Mouse (Mus musculus): ENCODE results near the gene Tyrobp. TPM values are rescaled to one million over a fixed set of nuclear protein-coding genes. Genes with fewer than 3 reads are reported as not detected.
A peak's percentile ranks its signal among the peaks of the same experiment; 100 is the strongest.

The Tyrobp gene
- polyA plus RNA-seq, 1 experiment from 2014 or later = 11.7 TPM

GRCm38 (mm10) chr7:30453766-30454165 is 40.2 kb downstream of the Tyrobp start:
- peaks cover 82% of the 10 kb centered on the region for H3K27me3 ChIP-seq
- no peak overlapping the region for H3K27ac ChIP-seq
- H3K4me2 ChIP-seq = peak overlapping the region; percentile 24
- no peak for ATAC-seq (ENCODE audit: low FRiP score)
- H3K4me3 ChIP-seq (replicated peaks) = peak overlapping the region; percentile 11
- H3K36me3 ChIP-seq (replicated peaks) = no peaks in the 10 kb centered on the region
- under 1% methylated on average over 25 of the region's 25 CpGs for WGBS
- H3K9me3 ChIP-seq = no peaks in the 10 kb centered on the region
- no peak overlapping the region for H3K9ac ChIP-seq
- peaks cover 38% of the 10 kb centered on the region for H3K4me1 ChIP-seq

GRCm38 (mm10) chr7:30454259-30454658 is 40.7 kb downstream of the Tyrobp start:
- Histone ChIP-seq H3K4me3 (replicated peaks) (peak overlapping the region; percentile 11; the same call in 1 of the 2 replicates), H3K27ac (no peak overlapping the region), H3K9me3 (no peaks in the 10 kb centered on the region), H3K27me3 (peaks cover 87% of the 10 kb centered on the region), H3K36me3 (replicated peaks) (no peaks in the 10 kb centered on the region), H3K9ac (no peak overlapping the region), H3K4me2 (no peak overlapping the region; the same call in 1 of the 2 replicates), H3K4me1 (peaks cover 39% of the 10 kb centered on the region)
- WGBS = 6% methylated on average over 6 of the region's 6 CpGs
- no peak for ATAC-seq (ENCODE audit: low FRiP score)

- peak overlapping the region; percentile 26 for H3K4me3 ChIP-seq (replicated peaks)
- peaks cover 98% of the 10 kb centered on the region for H3K27me3 ChIP-seq
- no peak overlapping the region for H3K9ac ChIP-seq
- peaks cover 39% of the 10 kb centered on the region for H3K4me1 ChIP-seq
- no peak overlapping the region for H3K27ac ChIP-seq
- no peaks in the 10 kb centered on the region for H3K36me3 ChIP-seq (replicated peaks)
- 0% methylated on average over 9 of the region's 9 CpGs for WGBS
- peak overlapping the region; percentile 52 for H3K4me2 ChIP-seq
- H3K9me3 ChIP-seq = no peaks in the 10 kb centered on the region
- no peak for ATAC-seq (ENCODE audit: low FRiP score)
Observed at GRCm38 (mm10) chr7:30456487-30456886, 42.9 kb downstream of the Tyrobp start.

GRCm38 (mm10) chr7:30456911-30457628 is 43.5 kb downstream of the Tyrobp start:
- no peaks in the 10 kb centered on the region for H3K36me3 ChIP-seq (replicated peaks)
- peaks cover 98% of the 10 kb centered on the region for H3K27me3 ChIP-seq
- peaks cover 39% of the 10 kb centered on the region for H3K4me1 ChIP-seq
- no peaks in the 10 kb centered on the region for H3K9me3 ChIP-seq
- 0% methylated on average over 31 of the region's 31 CpGs for WGBS
- H3K4me2 ChIP-seq = peak overlapping the region; percentile 52
- H3K27ac ChIP-seq = no peak overlapping the region
- H3K4me3 ChIP-seq (replicated peaks) = peak overlapping the region; percentile 26
- peak overlapping the region; percentile 40 for H3K9ac ChIP-seq
- ATAC-seq (ENCODE audit: low FRiP score) = peak; percentile 24; the same call in 1 of the 2 replicates

GRCm38 (mm10) chr7:30457629-30458330 is 44.2 kb downstream of the Tyrobp start, which contains the start of the genes Kirrel2 and Nphs1:
TSS of gene Kirrel2 (minus strand) at chr7:30457690.
TSS of gene Nphs1 (plus strand) at chr7:30458315.
- peak; percentile 87 for ATAC-seq (ENCODE audit: low FRiP score)
- Histone ChIP-seq H3K4me1 (peaks cover 39% of the 10 kb centered on the region), H3K27ac (no peak within 1 kb of the TSS), H3K27me3 (peaks cover 99% of the 10 kb centered on the region), H3K4me2 (peak within 1 kb of the TSS; percentile 52), H3K9me3 (no peaks in the 10 kb centered on the region), H3K9ac (peak within 1 kb of the TSS; percentile 40), H3K4me3 (replicated peaks) (peak within 1 kb of the TSS; percentile 26), H3K36me3 (replicated peaks) (no peaks in the 10 kb centered on the region)
- WGBS = under 1% methylated on average over 15 of the region's 16 CpGs

GRCm38 (mm10) chr7:30459484-30459883 is 45.9 kb downstream of the Tyrobp start:
- H3K4me1 ChIP-seq = peaks cover 27% of the 10 kb centered on the region
- no peak for ATAC-seq (ENCODE audit: low FRiP score)
- no peak overlapping the region for H3K4me2 ChIP-seq
- peaks cover 99% of the 10 kb centered on the region for H3K27me3 ChIP-seq
- H3K9me3 ChIP-seq = no peaks in the 10 kb centered on the region
- H3K4me3 ChIP-seq (replicated peaks) = no peak overlapping the region
- no peaks in the 10 kb centered on the region for H3K36me3 ChIP-seq (replicated peaks)
- no peak overlapping the region for H3K9ac ChIP-seq
- H3K27ac ChIP-seq = no peak overlapping the region
- 28% methylated on average over 6 of the region's 6 CpGs for WGBS

GRCm38 (mm10) chr7:30463568-30463967 is 50.0 kb downstream of the Tyrobp start:
- Histone ChIP-seq H3K4me1 (peaks cover 3% of the 10 kb centered on the region; the same call in 1 of the 2 replicates), H3K9ac (no peak overlapping the region), H3K27me3 (peaks cover 100% of the 10 kb centered on the region), H3K4me3 (replicated peaks) (no peak overlapping the region), H3K9me3 (no peaks in the 10 kb centered on the region), H3K27ac (no peak overlapping the region), H3K4me2 (no peak overlapping the region), H3K36me3 (replicated peaks) (no peaks in the 10 kb centered on the region)
- ATAC-seq (ENCODE audit: low FRiP score) = no peak
- 23% methylated on average over 7 of the region's 7 CpGs for WGBS

GRCm38 (mm10) chr7:30463996-30464395 is 50.4 kb downstream of the Tyrobp start:
- H3K4me1 ChIP-seq = no peaks in the 10 kb centered on the region

GRCm38 (mm10) chr7:30464816-30465300 is 51.3 kb downstream of the Tyrobp start:
- 13% methylated on average over 6 of the region's 6 CpGs for WGBS
- Histone ChIP-seq H3K9me3 (no peaks in the 10 kb centered on the region), H3K4me3 (replicated peaks) (no peak overlapping the region), H3K4me2 (no peak overlapping the region), H3K9ac (no peak overlapping the region), H3K27ac (no peak overlapping the region), H3K4me1 (no peaks in the 10 kb centered on the region), H3K36me3 (replicated peaks) (no peaks in the 10 kb centered on the region), H3K27me3 (peaks cover 88% of the 10 kb centered on the region)
- ATAC-seq (ENCODE audit: low FRiP score) = no peak

More at GRCm38 (mm10) chr7:30463996-30464395, 50.4 kb downstream of the Tyrobp start:
- H3K27me3 ChIP-seq = peaks cover 97% of the 10 kb centered on the region
- no peak for ATAC-seq (ENCODE audit: low FRiP score)
- no peak overlapping the region for H3K4me3 ChIP-seq (replicated peaks)
- no peaks in the 10 kb centered on the region for H3K9me3 ChIP-seq
- 10% methylated on average over 4 of the region's 4 CpGs for WGBS
- no peak overlapping the region for H3K9ac ChIP-seq
- no peaks in the 10 kb centered on the region for H3K36me3 ChIP-seq (replicated peaks)
- no peak overlapping the region for H3K27ac ChIP-seq
- no peak overlapping the region for H3K4me2 ChIP-seq

Other genes starting within 250 kb of the Tyrobp start
- 23.6 and 25.8 TPM in 2 replicates for gene Zfp146, start 244.0 kb upstream of the Tyrobp start, polyA plus RNA-seq (2016; fragmentation: Nextera tagmentation; extraction: Ambion mirVana)
- gene Cox7a1, start 229.6 kb upstream of the Tyrobp start, polyA plus RNA-seq (2016; fragmentation: Nextera tagmentation; extraction: Ambion mirVana) = 3.0 and 3.7 TPM in 2 replicates
- gene Capns1, start 214.9 kb upstream of the Tyrobp start, polyA plus RNA-seq (2016; fragmentation: Nextera tagmentation; extraction: Ambion mirVana) = 44.5 and 51.3 TPM in 2 replicates
- 164 TPM in 2 replicates for gene Polr2i, start 181.8 kb upstream of the Tyrobp start, polyA plus RNA-seq (2016; fragmentation: Nextera tagmentation; extraction: Ambion mirVana)
- 245 and 256 TPM in 2 replicates for gene Tbcb, start 181.5 kb upstream of the Tyrobp start, polyA plus RNA-seq (2016; fragmentation: Nextera tagmentation; extraction: Ambion mirVana)
- gene Ovol3, start 178.0 kb upstream of the Tyrobp start, polyA plus RNA-seq (2016; fragmentation: Nextera tagmentation; extraction: Ambion mirVana) = 0.28 TPM in 1 of 2 replicates, not detected in the other
- 0.51 and 0.68 TPM in 2 replicates for gene Thap8, start 133.7 kb upstream of the Tyrobp start, polyA plus RNA-seq (2016; fragmentation: Nextera tagmentation; extraction: Ambion mirVana)
- 17.2 and 18.6 TPM in 2 replicates for gene Wdr62, start 133.3 kb upstream of the Tyrobp start, polyA plus RNA-seq (2016; fragmentation: Nextera tagmentation; extraction: Ambion mirVana)
- gene Clip3, start 122.0 kb upstream of the Tyrobp start, polyA plus RNA-seq (2016; fragmentation: Nextera tagmentation; extraction: Ambion mirVana) = 77.2 and 87.9 TPM in 2 replicates
- gene Alkbh6, start 105.0 kb upstream of the Tyrobp start, polyA plus RNA-seq (2016; fragmentation: Nextera tagmentation; extraction: Ambion mirVana) = 73.2 and 79.0 TPM in 2 replicates
- 21.8 and 23.5 TPM in 2 replicates for gene Syne4, start 99.0 kb upstream of the Tyrobp start, polyA plus RNA-seq (2016; fragmentation: Nextera tagmentation; extraction: Ambion mirVana)
- 2.0 TPM in 1 of 2 replicates, not detected in the other for gene E130208F15Rik, start 92.0 kb upstream of the Tyrobp start, polyA plus RNA-seq (2016; fragmentation: Nextera tagmentation; extraction: Ambion mirVana)
- 22.0 and 23.8 TPM in 2 replicates for gene Sdhaf1, start 89.9 kb upstream of the Tyrobp start, polyA plus RNA-seq (2016; fragmentation: Nextera tagmentation; extraction: Ambion mirVana)
- gene Lrfn3, start 51.0 kb upstream of the Tyrobp start, polyA plus RNA-seq (2016; fragmentation: Nextera tagmentation; extraction: Ambion mirVana) = 7.3 and 8.1 TPM in 2 replicates
- gene Hcst, start 6.1 kb downstream of the Tyrobp start, polyA plus RNA-seq (2016; fragmentation: Nextera tagmentation; extraction: Ambion mirVana) = not detected in 2 replicates
- gene Nfkbid, start 8.0 kb downstream of the Tyrobp start, polyA plus RNA-seq (2016; fragmentation: Nextera tagmentation; extraction: Ambion mirVana) = 0.97 and 1.4 TPM in 2 replicates
- gene Aplp1, start 31.8 kb downstream of the Tyrobp start, polyA plus RNA-seq (2016; fragmentation: Nextera tagmentation; extraction: Ambion mirVana) = 214 and 237 TPM in 2 replicates
- 1.1 and 1.6 TPM in 2 replicates for gene Kirrel2, start 43.9 kb downstream of the Tyrobp start, polyA plus RNA-seq (2016; fragmentation: Nextera tagmentation; extraction: Ambion mirVana)
- 0.09 and 0.35 TPM in 2 replicates for gene Nphs1, start 44.6 kb downstream of the Tyrobp start, polyA plus RNA-seq (2016; fragmentation: Nextera tagmentation; extraction: Ambion mirVana)
- gene Prodh2, start 79.9 kb downstream of the Tyrobp start, polyA plus RNA-seq (2016; fragmentation: Nextera tagmentation; extraction: Ambion mirVana) = not detected in 2 replicates
- 89.4 and 98.9 TPM in 2 replicates for gene Arhgap33, start 121.3 kb downstream of the Tyrobp start, polyA plus RNA-seq (2016; fragmentation: Nextera tagmentation; extraction: Ambion mirVana)
- gene Hspb6, start 138.4 kb downstream of the Tyrobp start, polyA plus RNA-seq (2016; fragmentation: Nextera tagmentation; extraction: Ambion mirVana) = 7.9 and 8.4 TPM in 2 replicates
- 16.1 and 18.6 TPM in 2 replicates for gene Proser3, start 138.5 kb downstream of the Tyrobp start, polyA plus RNA-seq (2016; fragmentation: Nextera tagmentation; extraction: Ambion mirVana)
- gene Lin37, start 146.1 kb downstream of the Tyrobp start, polyA plus RNA-seq (2016; fragmentation: Nextera tagmentation; extraction: Ambion mirVana) = 51.7 and 63.1 TPM in 2 replicates
- 88.1 and 95.7 TPM in 2 replicates for gene U2af1l4, start 149.5 kb downstream of the Tyrobp start, polyA plus RNA-seq (2016; fragmentation: Nextera tagmentation; extraction: Ambion mirVana)
- gene Gm49396, start 149.6 kb downstream of the Tyrobp start, polyA plus RNA-seq (2016; fragmentation: Nextera tagmentation; extraction: Ambion mirVana) = 24.0 and 24.9 TPM in 2 replicates
- gene Psenen, start 149.9 kb downstream of the Tyrobp start, polyA plus RNA-seq (2016; fragmentation: Nextera tagmentation; extraction: Ambion mirVana) = 142 and 145 TPM in 2 replicates
- 3.4 and 5.6 TPM in 2 replicates for gene Igflr1, start 151.7 kb downstream of the Tyrobp start, polyA plus RNA-seq (2016; fragmentation: Nextera tagmentation; extraction: Ambion mirVana)
- 13.0 TPM in 2 replicates for gene Kmt2b, start 175.0 kb downstream of the Tyrobp start, polyA plus RNA-seq (2016; fragmentation: Nextera tagmentation; extraction: Ambion mirVana)
- gene Zbtb32, start 185.1 kb downstream of the Tyrobp start, polyA plus RNA-seq (2016; fragmentation: Nextera tagmentation; extraction: Ambion mirVana) = 0.32 and 0.46 TPM in 2 replicates
- 0.23 and 0.61 TPM in 2 replicates for gene Upk1a, start 199.1 kb downstream of the Tyrobp start, polyA plus RNA-seq (2016; fragmentation: Nextera tagmentation; extraction: Ambion mirVana)
- 814 and 871 TPM in 2 replicates for gene Cox6b1, start 212.4 kb downstream of the Tyrobp start, polyA plus RNA-seq (2016; fragmentation: Nextera tagmentation; extraction: Ambion mirVana)
- gene Etv2, start 222.1 kb downstream of the Tyrobp start, polyA plus RNA-seq (2016; fragmentation: Nextera tagmentation; extraction: Ambion mirVana) = not detected in 2 replicates
- 144 and 150 TPM in 2 replicates for gene Rbm42, start 236.6 kb downstream of the Tyrobp start, polyA plus RNA-seq (2016; fragmentation: Nextera tagmentation; extraction: Ambion mirVana)